In the genomic region with DNA sequence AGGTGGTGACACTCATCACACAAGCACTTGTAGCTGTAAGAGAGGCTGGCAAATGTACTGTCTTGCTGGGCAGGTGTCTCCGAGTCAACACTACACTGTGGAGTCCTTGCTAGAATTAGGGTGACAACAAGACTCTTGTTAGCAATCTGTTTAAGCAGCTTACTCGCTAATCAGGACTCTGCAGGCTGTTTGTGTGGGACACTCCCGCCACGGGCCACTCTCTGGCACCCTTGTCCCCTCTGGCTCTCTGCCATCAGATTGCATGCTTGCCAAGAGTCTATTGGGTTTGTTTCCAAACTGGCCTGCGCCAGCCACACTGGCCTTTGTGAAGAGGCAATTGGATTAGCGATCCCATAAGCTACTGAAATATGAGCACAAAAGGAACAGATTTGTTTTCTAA, we compare ENCODE assay signal across 9 mouse cellular contexts. TPM values are rescaled to one million over a fixed set of nuclear protein-coding genes. Genes with fewer than 3 reads are reported as not detected.
DNase-seq lines count a peak whose midpoint lies in the region; ATAC-seq lines count a peak whose summit lies in the region.
"Had no signal": no experiment of that assay in that cellular context is flagged by ENCODE, and none has a peak within 500 bp of the region (broad histone marks: within the 10 kb centered on the region; RNA-seq: fewer than 3 reads in every experiment).

No protein-coding gene starts in this region.

- no peak overlapping the region for H3K9ac ChIP-seq in midbrain, embryonic 13.5 days (replicated peaks)
- no peak overlapping the region for H3K9ac ChIP-seq in midbrain, embryonic 16.5 days (ENCODE audit: low read depth, low read length)
- H3K9ac ChIP-seq: lung, embryonic 15.5 days had no signal

- intact Hi-C loops in heart, postnatal 10 days (cut with DNase I): loop anchor here (5.0 to 10.0 kb wide), 2 partner anchors 55 to 237 kb away; a partner anchor contains a TSS

- no peak overlapping the region for H3K4me2 ChIP-seq in midbrain, embryonic 13.5 days (replicated peaks)
- H3K4me2 ChIP-seq in midbrain, embryonic 16.5 days (ENCODE audit: low read length): no peak overlapping the region
- H3K4me2 ChIP-seq: lung, embryonic 15.5 days had no signal

- WGBS in midbrain, embryonic 13.5 days: 33% methylated on average over 6 of the region's 6 CpGs
- WGBS in midbrain, embryonic 10.5 days: 66% methylated on average over 6 of the region's 6 CpGs
- WGBS in midbrain, embryonic 16.5 days: 21% methylated on average over 6 of the region's 6 CpGs

- H3K9me3 ChIP-seq in midbrain, embryonic 13.5 days: no peaks in the 10 kb centered on the region
- H3K9me3 ChIP-seq in midbrain, embryonic 10.5 days (replicated peaks): peaks cover 3% of the 10 kb centered on the region; the same call in 1 of the 2 replicates
- no peaks in the 10 kb centered on the region for H3K9me3 ChIP-seq in midbrain, embryonic 16.5 days (replicated peaks; ENCODE audit: control insufficient read depth, low read length, poor library complexity, severe bottlenecking)
- H3K9me3 ChIP-seq: lung, embryonic 15.5 days had no signal

- peak; percentile 84 for ATAC-seq in midbrain, embryonic 13.5 days
- peak; percentile 78 for ATAC-seq in midbrain, embryonic 16.5 days

- H3K4me3 ChIP-seq in midbrain, embryonic 13.5 days (replicated peaks): no peak overlapping the region
- no peak overlapping the region for H3K4me3 ChIP-seq in midbrain, embryonic 10.5 days
- H3K4me3 ChIP-seq in midbrain, embryonic 16.5 days (ENCODE audit: low read depth, low read length): no peak overlapping the region
- H3K4me3 ChIP-seq: lung, embryonic 15.5 days had no signal

- no peaks in the 10 kb centered on the region; the same call in 1 of the 2 replicates for H3K4me1 ChIP-seq in midbrain, embryonic 13.5 days (replicated peaks)
- H3K4me1 ChIP-seq in midbrain, embryonic 10.5 days: no peaks in the 10 kb centered on the region
- H3K4me1 ChIP-seq in midbrain, embryonic 16.5 days (ENCODE audit: control insufficient read depth, insufficient read depth, low read length): no peaks in the 10 kb centered on the region
- H3K4me1 ChIP-seq: lung, embryonic 15.5 days had no signal

- peaks cover 15% of the 10 kb centered on the region for H3K27me3 ChIP-seq in midbrain, embryonic 13.5 days
- no peaks in the 10 kb centered on the region for H3K27me3 ChIP-seq in midbrain, embryonic 10.5 days (ENCODE audit: low read depth, poor library complexity, severe bottlenecking)
- no peaks in the 10 kb centered on the region; the same call in none of the 2 replicates for H3K27me3 ChIP-seq in midbrain, embryonic 16.5 days (ENCODE audit: control insufficient read depth, insufficient read depth, low read depth, low read length)
- H3K27me3 ChIP-seq: lung, embryonic 15.5 days had no signal

- DNase-seq in midbrain, embryonic 10.5 days (ENCODE audit: low spot score): no peak
- peak; percentile 77 for DNase-seq in cerebellum, adult 11-12 months
- DNase-seq in heart, postnatal 10 days: peak; percentile 85 to 88
- no peak for DNase-seq in frontal cortex, postnatal 14 days (ENCODE audit: low spot score in 2 of 2)
- DNase-seq in embryo, embryonic 10 days (ENCODE audit: low spot score): no peak

- H3K36me3 ChIP-seq in midbrain, embryonic 13.5 days: no peaks in the 10 kb centered on the region
- no peaks in the 10 kb centered on the region for H3K36me3 ChIP-seq in midbrain, embryonic 10.5 days
- H3K36me3 ChIP-seq in midbrain, embryonic 16.5 days (ENCODE audit: control insufficient read depth, insufficient read depth, low read length): no peaks in the 10 kb centered on the region
- H3K36me3 ChIP-seq: lung, embryonic 15.5 days had no signal

- H3K27ac ChIP-seq in midbrain, embryonic 13.5 days: no peak overlapping the region
- no peak overlapping the region for H3K27ac ChIP-seq in midbrain, embryonic 10.5 days (replicated peaks)
- no peak overlapping the region for H3K27ac ChIP-seq in midbrain, embryonic 16.5 days (ENCODE audit: low read length)
- H3K27ac ChIP-seq: lung, embryonic 15.5 days had no signal

RNA-seq across cellular contexts. Expression of a gene that starts 13.9 kb away (rescaled TPM):
- 0.13 TPM in 1 of 2 replicates, not detected in the other for polyA plus RNA-seq in midbrain, embryonic 13.5 days (2015; fragmentation: Nextera tagmentation; extraction: Ambion mirVana)
- polyA plus RNA-seq in midbrain, embryonic 10.5 days (2016; fragmentation: Nextera tagmentation; extraction: Ambion mirVana): not detected in 2 replicates
- not detected for total RNA-seq in heart, postnatal 10 days (2021)
- 0.17 and 0.33 TPM in 2 replicates for polyA plus RNA-seq in midbrain, embryonic 16.5 days (2015; fragmentation: Nextera tagmentation; extraction: Ambion mirVana)
- polyA plus RNA-seq: lung, embryonic 15.5 days; stomach, embryonic 14.5 days had no signal

RNA-seq across cellular contexts. Expression of a gene that starts 18.9 kb away (rescaled TPM):
- 0.15 and 0.23 TPM in 2 replicates for polyA plus RNA-seq in midbrain, embryonic 13.5 days (2015; fragmentation: Nextera tagmentation; extraction: Ambion mirVana)
- 0.39 and 0.60 TPM in 2 replicates for polyA plus RNA-seq in midbrain, embryonic 10.5 days (2016; fragmentation: Nextera tagmentation; extraction: Ambion mirVana)
- 1 to 10 TPM in 1 of 2 experiments, under 1 TPM in 1; 0.97 to 1.1 TPM for total RNA-seq in heart, postnatal 10 days (2021)
- polyA plus RNA-seq in midbrain, embryonic 16.5 days (2015; fragmentation: Nextera tagmentation; extraction: Ambion mirVana): 0.47 and 0.72 TPM in 2 replicates

Comparison
In these comparisons a context has a peak if more than half of its experiments do, and no peak if none do; other contexts are left out.
1. DNase-seq: peak in cerebellum, adult 11-12 months (single experiment) and heart, postnatal 10 days (2 of 2); none in midbrain, embryonic 10.5 days (single experiment), frontal cortex, postnatal 14 days (0 of 2) and embryo, embryonic 10 days (single experiment).